Mouse (Mus musculus): ENCODE data around the gene Nxpe4. TPM values are rescaled to one million over a fixed set of nuclear protein-coding genes. Genes with fewer than 3 reads are reported as not detected.
"Not testable (repeated sequence)": the region's sequence is repeated elsewhere in the genome, so short reads cannot be mapped to it uniquely, and the experiment has no call there.

Nxpe4 gene
- polyA plus RNA-seq, 1 experiment from 2014 or later: 7.1 TPM

DNA sequence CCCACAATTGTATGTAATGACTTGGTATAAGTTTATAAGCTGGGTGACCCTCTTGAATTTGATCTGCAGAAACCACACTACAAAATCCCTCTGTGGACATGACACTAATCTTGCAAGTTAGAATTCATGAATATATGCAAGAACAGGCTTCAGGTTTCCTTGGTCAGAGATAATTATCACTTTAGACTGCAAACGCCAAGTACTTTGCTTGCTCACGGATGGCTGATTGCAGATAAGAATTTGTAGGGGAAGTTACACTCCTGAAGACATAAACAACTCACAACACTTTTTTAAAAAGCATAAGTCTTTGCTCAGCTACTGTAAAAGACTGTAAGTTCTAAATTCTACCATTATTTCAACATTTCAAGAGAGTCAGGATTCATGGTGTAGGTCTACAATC lies 212.5 kb downstream of the Nxpe4 start:
- ATAC-seq (ENCODE audit: insufficient number of reproducible peaks, low FRiP score, low TSS enrichment, low read depth): no peak
- Histone ChIP-seq H3K36me3 (no peaks in the 10 kb centered on the region), H3K27me3 (no peaks in the 10 kb centered on the region), H3K4me2 (no peak overlapping the region), H3K9ac (no peak overlapping the region), H3K4me1 (no peaks in the 10 kb centered on the region), H3K27ac (no peak overlapping the region), H3K9me3 (no peaks in the 10 kb centered on the region), H3K4me3 (no peak overlapping the region)
- WGBS: 57% methylated on average over 2 of the region's 2 CpGs

DNA sequence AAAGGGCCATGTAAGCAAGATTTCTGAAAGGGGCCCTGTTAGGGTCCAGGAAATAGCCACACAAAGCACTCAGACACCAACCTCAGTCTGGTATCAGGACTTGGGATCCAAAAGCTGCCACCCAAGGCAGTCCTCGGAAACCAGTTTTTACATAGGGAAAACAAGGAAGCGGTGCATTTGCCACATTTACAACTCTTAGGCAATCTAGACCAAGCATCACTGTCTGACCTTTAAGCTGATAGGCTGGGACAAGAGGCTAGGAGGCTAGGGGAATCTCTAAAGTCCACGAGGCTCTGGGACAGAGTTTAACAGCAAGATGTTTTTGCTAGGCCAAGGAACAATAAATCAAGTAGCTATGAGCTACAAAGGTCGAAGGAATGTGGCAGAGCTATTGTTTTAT lies 226.6 kb downstream of the Nxpe4 start:
- Histone ChIP-seq H3K27ac (no peak overlapping the region), H3K4me1 (no peaks in the 10 kb centered on the region), H3K36me3 (no peaks in the 10 kb centered on the region), H3K4me2 (no peak overlapping the region), H3K9me3 (no peaks in the 10 kb centered on the region), H3K4me3 (no peak overlapping the region), H3K27me3 (no peaks in the 10 kb centered on the region), H3K9ac (no peak overlapping the region)
- no peak for ATAC-seq (ENCODE audit: insufficient number of reproducible peaks, low FRiP score, low TSS enrichment, low read depth)
- WGBS: 57% methylated on average over 4 of the region's 4 CpGs

DNA sequence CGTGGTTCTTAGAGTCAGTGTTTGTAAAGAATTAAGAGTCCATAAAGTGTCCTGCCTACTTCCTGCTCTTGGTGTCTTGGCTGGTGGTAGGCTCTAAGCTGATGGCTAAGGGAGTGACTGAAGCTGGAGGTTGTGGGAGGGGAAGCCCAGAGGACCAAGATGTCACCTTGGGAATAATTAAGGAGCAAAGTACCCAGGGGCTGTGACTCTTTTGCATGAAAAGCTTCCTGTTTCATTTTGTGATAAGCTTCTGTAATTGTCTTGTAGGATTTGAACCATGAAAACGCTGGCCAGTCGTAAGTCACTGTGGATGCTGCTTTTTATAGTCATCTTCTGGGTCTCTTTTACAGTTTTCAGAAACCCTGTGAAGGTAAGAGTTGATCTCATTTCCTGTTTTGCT lies 228.2 kb downstream of the Nxpe4 start:
- no peaks in the 10 kb centered on the region for H3K27me3 ChIP-seq
- H3K4me1 ChIP-seq: no peaks in the 10 kb centered on the region
- no peaks in the 10 kb centered on the region for H3K36me3 ChIP-seq
- H3K4me2 ChIP-seq: no peak overlapping the region
- ATAC-seq (ENCODE audit: insufficient number of reproducible peaks, low FRiP score, low TSS enrichment, low read depth): no peak
- no peaks in the 10 kb centered on the region for H3K9me3 ChIP-seq
- 36% methylated on average over 3 of the region's 3 CpGs for WGBS
- H3K9ac ChIP-seq: no peak overlapping the region
- no peak overlapping the region for H3K27ac ChIP-seq
- H3K4me3 ChIP-seq: no peak overlapping the region

DNA sequence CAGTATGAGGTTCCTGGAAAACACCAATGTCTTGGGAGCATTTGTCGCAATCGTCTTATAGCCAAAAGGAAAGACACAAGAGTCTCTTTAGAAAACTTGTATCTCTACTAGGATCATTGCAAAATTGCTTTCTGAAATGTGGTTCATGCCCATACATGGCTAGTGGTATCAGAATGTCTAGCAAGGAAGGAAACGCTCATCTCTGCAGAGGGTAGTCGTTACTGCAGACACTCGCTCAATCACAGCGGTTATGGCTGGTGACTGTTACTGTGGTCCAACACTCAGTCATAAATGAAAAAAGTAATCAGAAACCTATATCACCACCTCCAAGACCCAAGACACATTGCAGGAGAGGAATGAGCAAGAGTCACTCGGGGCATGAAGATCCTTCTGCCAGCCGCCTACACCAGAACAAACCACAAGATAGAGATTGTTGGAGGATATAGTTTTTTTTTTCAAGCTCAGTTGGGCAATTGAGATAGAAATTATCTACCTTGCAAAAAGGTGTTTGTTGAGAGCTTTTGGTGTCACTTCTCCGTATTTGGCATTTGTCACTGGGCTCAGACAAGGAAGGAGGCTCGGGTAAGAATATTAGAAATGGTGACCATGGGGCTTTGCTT lies 241.9 kb downstream of the Nxpe4 start:
- no peak overlapping the region for H3K9ac ChIP-seq
- no peak for ATAC-seq (ENCODE audit: insufficient number of reproducible peaks, low FRiP score, low TSS enrichment, low read depth)

DNA sequence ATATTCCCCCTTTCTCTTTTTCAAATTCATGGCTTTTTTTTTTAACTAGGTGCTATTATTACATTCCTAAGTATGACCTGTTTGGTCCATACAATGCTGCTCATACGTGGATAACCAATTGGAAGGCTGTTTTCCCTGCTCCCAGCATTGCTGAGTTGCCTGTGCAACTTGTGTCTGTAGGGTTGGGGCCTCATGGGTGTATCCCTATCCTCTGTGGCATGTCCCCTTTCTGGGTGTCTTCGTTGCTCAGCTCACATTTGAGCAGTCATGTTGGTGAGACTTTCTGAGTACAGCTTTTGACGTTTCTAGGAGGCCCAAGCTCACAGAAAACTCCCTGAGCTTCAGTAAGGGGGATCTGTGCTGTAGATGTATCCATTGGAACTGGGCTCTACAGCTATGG lies 242.9 kb downstream of the Nxpe4 start:
- Histone ChIP-seq H3K4me3 (no peak overlapping the region), H3K36me3 (no peaks in the 10 kb centered on the region), H3K27ac (no peak overlapping the region), H3K4me2 (no peak overlapping the region), H3K4me1 (no peaks in the 10 kb centered on the region), H3K9ac (no peak overlapping the region), H3K9me3 (no peaks in the 10 kb centered on the region), H3K27me3 (no peaks in the 10 kb centered on the region)
- 64% methylated on average over 3 of the region's 3 CpGs for WGBS
- no peak for ATAC-seq (ENCODE audit: insufficient number of reproducible peaks, low FRiP score, low TSS enrichment, low read depth)

More for the DNA sequence above, 241.9 kb downstream of the Nxpe4 start:
- Histone ChIP-seq H3K27me3 (no peaks in the 10 kb centered on the region), H3K9me3 (no peaks in the 10 kb centered on the region), H3K4me1 (no peaks in the 10 kb centered on the region), H3K36me3 (no peaks in the 10 kb centered on the region), H3K4me2 (no peak overlapping the region), H3K27ac (no peak overlapping the region), H3K4me3 (no peak overlapping the region)
- 90% methylated on average over 10 of the region's 10 CpGs for WGBS

DNA sequence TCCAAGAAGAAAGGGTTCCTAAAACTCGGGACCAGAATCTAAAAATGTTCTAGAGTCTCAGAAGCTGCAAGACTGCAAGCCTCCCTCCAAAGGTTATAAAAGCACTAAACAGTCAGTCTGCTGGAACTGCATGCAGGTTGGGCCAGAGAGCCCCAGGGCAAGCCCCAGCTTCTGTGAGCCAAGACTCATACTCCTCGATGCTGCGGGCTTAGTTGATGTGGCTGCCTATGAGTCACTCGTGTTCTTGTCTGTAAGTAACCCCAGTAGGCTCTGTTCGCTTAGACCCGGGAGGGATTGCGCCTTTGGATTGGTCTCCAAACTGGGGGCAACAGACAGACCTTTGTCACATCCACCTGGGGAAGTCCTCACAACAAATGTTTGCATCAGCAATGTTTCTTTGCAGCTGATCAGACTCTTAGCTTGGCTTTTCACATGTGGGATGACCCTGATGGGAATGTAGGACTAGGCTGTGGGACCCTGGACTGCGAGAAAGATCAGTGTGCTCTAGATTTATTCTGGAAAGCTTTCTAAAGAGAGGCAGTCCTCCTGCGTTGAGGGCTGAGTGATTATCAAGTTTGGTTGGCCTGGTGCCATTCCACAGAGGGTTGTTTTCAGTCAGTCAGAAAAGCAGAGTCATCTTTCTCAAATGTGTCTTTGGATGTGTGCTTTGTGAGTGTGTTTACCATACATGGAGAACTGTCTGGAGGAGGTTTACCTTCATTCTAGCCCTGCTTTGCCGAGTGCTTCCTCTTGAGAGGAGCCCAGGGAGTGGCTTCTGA lies 245.9 kb downstream of the Nxpe4 start:
- no peak for ATAC-seq (ENCODE audit: insufficient number of reproducible peaks, low FRiP score, low TSS enrichment, low read depth)
- Histone ChIP-seq H3K36me3 (no peaks in the 10 kb centered on the region), H3K4me2 (no peak overlapping the region), H3K27ac (no peak overlapping the region), H3K9me3 (no peaks in the 10 kb centered on the region), H3K27me3 (no peaks in the 10 kb centered on the region), H3K9ac (no peak overlapping the region), H3K4me3 (no peak overlapping the region), H3K4me1 (no peaks in the 10 kb centered on the region)
- 75% methylated on average over 10 of the region's 10 CpGs for WGBS

DNA sequence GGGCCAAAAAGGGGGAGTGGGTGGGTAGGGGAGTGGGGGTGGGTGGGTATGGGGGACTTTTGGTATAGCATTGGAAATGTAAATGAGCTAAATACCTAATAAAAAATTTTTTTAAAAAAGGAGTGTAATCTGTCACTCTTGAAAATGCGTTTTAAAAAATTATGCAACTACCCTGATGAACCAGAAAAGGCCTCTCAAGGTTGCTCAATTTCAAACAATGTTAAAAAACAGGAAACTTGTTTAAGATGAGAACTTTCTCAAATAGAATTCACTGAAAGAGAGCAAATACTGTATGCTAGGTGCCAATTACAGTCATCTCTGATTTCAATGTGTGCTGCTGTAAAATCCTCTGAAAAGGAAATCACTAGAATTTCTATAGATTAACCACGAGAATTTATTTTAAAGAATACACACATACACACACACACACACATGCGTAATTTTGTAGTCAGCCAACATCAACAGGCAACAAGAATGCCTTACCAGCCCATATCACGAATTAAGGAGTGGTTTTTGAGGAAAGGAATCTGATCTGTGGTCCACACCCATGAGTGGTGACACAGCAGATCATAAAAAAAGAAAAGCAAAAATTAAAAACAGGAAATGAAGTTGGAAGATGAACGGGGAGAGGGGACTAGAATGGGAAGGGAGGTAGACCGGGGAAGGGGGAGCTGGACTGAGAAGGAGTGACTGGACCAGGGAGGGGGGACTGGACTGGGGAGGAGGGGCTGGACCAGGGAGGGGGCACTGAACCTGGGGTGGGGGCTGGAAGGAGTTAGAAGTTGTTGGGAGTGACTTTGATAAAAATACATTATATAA lies 248.6 kb downstream of the Nxpe4 start:
- H3K27me3 ChIP-seq: no peaks in the 10 kb centered on the region
- H3K27ac ChIP-seq: no peak overlapping the region
- H3K36me3 ChIP-seq: no peaks in the 10 kb centered on the region
- H3K4me3 ChIP-seq: no peak overlapping the region
- 65% methylated on average over 6 of the region's 6 CpGs for WGBS
- no peak for ATAC-seq (ENCODE audit: insufficient number of reproducible peaks, low FRiP score, low TSS enrichment, low read depth)
- H3K9ac ChIP-seq: no peak overlapping the region
- no peaks in the 10 kb centered on the region for H3K9me3 ChIP-seq
- H3K4me2 ChIP-seq: no peak overlapping the region
- H3K4me1 ChIP-seq: no peaks in the 10 kb centered on the region

DNA sequence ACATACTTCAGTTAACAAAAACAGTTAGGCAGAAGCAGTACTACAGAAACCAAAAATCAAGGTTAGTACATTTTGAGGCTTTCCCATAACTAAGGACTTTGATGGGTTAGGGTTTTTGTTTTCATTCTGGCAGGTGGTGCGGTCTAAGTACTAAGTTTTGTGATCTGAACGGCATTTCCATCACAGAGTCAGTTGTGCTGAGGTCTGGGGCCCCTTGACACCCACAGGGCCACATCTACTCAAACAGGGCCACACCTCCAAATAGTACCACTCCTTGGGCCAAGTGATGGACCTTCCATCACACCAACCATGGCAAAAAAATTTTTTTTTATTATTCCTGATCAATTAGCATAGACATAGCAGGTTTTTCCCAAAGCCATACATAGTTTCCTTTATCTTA lies 251.8 kb downstream of the Nxpe4 start:
- Histone ChIP-seq H3K4me2 (no peak overlapping the region), H3K4me1 (no peaks in the 10 kb centered on the region), H3K27me3 (no peaks in the 10 kb centered on the region), H3K4me3 (no peak overlapping the region), H3K9ac (no peak overlapping the region), H3K36me3 (no peaks in the 10 kb centered on the region), H3K27ac (no peak overlapping the region), H3K9me3 (no peaks in the 10 kb centered on the region)
- ATAC-seq (ENCODE audit: insufficient number of reproducible peaks, low FRiP score, low TSS enrichment, low read depth): no peak
- 79% methylated on average over 2 of the region's 2 CpGs for whole genome bisulfite sequencing

DNA sequence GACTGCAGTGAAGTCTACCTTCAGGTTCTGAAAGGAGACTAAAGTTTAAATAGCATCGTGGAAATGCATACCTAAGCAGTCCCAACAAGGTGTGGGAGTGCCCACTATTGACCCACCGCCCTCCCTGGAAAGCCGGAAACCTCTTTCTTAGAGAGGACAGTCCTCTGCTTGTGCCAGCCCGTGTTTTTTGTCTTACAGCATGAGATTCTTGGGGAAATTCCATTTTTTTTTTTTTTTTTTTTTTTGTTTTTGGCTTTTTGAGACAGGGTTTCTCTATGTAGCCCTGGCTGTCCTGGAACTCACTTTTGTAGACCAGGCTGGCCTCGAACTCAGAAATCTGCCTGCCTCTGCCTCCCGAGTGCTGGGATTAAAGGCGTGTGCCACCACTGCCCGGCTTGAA lies 255.5 kb downstream of the Nxpe4 start:
- not testable (repeated sequence) for H3K4me3 ChIP-seq; H3K36me3 ChIP-seq; H3K4me2 ChIP-seq; H3K27ac ChIP-seq; H3K9me3 ChIP-seq; ATAC-seq (ENCODE audit: insufficient number of reproducible peaks, low FRiP score, low TSS enrichment, low read depth); H3K9ac ChIP-seq; H3K27me3 ChIP-seq; H3K4me1 ChIP-seq
- WGBS: 90% methylated on average over 8 of the region's 8 CpGs

DNA sequence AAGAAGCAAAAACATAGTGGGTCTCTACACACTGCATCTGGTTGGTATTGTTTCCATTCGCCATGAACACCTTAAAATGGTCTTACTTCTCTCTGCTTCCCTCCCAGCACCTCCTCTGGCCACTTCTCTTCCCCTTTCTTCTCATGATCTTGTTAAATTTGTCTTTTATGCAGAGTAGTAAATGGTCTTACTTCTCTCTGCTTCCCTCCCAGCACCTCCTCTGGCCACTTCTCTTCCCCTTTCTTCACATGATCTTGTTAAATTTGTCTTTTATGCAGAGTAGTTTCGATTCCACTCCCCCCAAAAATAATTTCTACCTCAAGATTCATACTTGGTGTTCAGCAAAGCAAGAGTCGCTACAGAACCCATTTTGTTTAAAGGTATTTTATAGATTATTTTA lies 256.2 kb downstream of the Nxpe4 start:
- Histone ChIP-seq H3K36me3 (no peaks in the 10 kb centered on the region), H3K4me3 (no peak overlapping the region), H3K9ac (no peak overlapping the region), H3K4me2 (no peak overlapping the region), H3K27ac (no peak overlapping the region), H3K27me3 (no peaks in the 10 kb centered on the region), H3K9me3 (no peaks in the 10 kb centered on the region), H3K4me1 (no peaks in the 10 kb centered on the region)
- ATAC-seq (ENCODE audit: insufficient number of reproducible peaks, low FRiP score, low TSS enrichment, low read depth): no peak
- 79% methylated on average over 3 of the region's 3 CpGs for WGBS

DNA sequence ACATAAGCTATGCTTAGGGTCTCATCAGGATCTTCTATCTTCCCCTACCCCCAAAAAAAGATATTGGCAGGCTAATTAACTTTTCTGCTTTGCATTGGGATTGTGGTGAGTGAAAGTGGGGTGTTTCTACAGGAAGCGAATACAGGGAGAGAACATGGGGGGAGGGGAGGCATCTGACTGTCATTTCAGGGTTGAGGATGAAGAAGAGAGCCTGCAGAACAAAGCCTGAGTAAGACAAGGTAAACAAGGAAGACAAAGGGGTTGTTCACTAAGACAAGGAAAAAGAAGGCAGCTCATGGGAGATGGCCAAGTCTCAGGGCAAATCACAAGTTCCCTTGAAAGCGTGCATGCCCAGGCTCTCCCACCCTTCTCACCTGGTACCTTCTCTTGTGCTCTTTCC lies 256.6 kb downstream of the Nxpe4 start:
- H3K4me2 ChIP-seq: no peak overlapping the region
- 94% methylated on average over 2 of the region's 2 CpGs for WGBS

DNA sequence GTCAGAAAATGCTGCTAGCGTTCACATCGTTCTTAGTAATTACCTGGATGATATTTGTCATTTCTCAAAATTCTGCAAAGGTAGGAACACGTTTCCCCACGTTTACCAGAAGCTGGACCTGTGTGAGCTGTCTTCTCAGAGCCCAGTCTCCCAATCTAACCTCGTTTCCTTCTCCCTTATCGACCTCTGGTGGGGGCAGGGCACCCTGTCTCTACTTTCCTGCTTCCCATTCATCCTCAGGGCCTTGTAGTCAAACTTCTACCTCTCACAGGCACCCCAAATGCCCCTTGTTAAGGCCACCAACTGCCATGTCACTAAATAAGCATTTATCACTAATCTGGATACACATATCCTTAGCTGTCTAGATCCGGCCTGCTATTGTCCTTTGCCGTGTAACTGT lies 257.0 kb downstream of the Nxpe4 start:
- H3K27ac ChIP-seq: no peak overlapping the region
- ATAC-seq (ENCODE audit: insufficient number of reproducible peaks, low FRiP score, low TSS enrichment, low read depth): no peak
- 70% methylated on average over 8 of the region's 8 CpGs for WGBS

More for the DNA sequence above, 256.6 kb downstream of the Nxpe4 start:
- H3K36me3 ChIP-seq: no peaks in the 10 kb centered on the region
- H3K9me3 ChIP-seq: no peaks in the 10 kb centered on the region
- H3K4me1 ChIP-seq: no peaks in the 10 kb centered on the region
- no peaks in the 10 kb centered on the region for H3K27me3 ChIP-seq
- no peak for ATAC-seq (ENCODE audit: insufficient number of reproducible peaks, low FRiP score, low TSS enrichment, low read depth)
- no peak overlapping the region for H3K9ac ChIP-seq
- no peak overlapping the region for H3K27ac ChIP-seq
- no peak overlapping the region for H3K4me3 ChIP-seq

More for the DNA sequence above, 257.0 kb downstream of the Nxpe4 start:
- Histone ChIP-seq H3K9ac (no peak overlapping the region), H3K4me3 (no peak overlapping the region), H3K4me1 (no peaks in the 10 kb centered on the region), H3K36me3 (no peaks in the 10 kb centered on the region), H3K4me2 (no peak overlapping the region), H3K27me3 (no peaks in the 10 kb centered on the region), H3K9me3 (no peaks in the 10 kb centered on the region)
